Comparison of ENCODE assay signal across 8 mouse cellular contexts in genomic region chr13:107101598-107101997, GRCm38 (mm10).
DNase-seq lines count a peak whose midpoint lies in the region; ATAC-seq and TF ChIP-seq lines count a peak whose summit lies in the region.

No protein-coding gene starts in this region.

- H3K4me1 ChIP-seq in cortical plate, adult 2 months (ENCODE audit: control insufficient read depth, insufficient read depth, low read length): no peaks in the 10 kb centered on the region

- TF ChIP-seq POLR2A in cortical plate, adult 2 months (IDR thresholded peaks at IDR 0.05; ENCODE audit: extremely low read depth, insufficient read depth, low read length): no peak

- peak; percentile 92 for ATAC-seq in activated CD4-positive, CD25-positive, alpha-beta regulatory T cell, adult 4 months
- ATAC-seq in megakaryocyte-erythroid progenitor cell, adult 5-6 weeks (replicated peaks; ENCODE audit: low FRiP score, low TSS enrichment, poor library complexity, severe bottlenecking): peak; percentile 71

- H3K27ac ChIP-seq in cortical plate, adult 2 months (ENCODE audit: insufficient read depth, low read length): no peak overlapping the region

- DNase-seq in gastrocnemius, adult 8-10 months (ENCODE audit: low spot score in 2 of 2): peak; percentile 48 to 66
- DNase-seq in induced T-regulatory cell, adult 2 months (ENCODE audit: low read depth): peak; percentile 89
- peak; percentile 40 to 83 for DNase-seq in left cerebral cortex, adult 9 months (ENCODE audit: low spot score in 2 of 2)
- DNase-seq in right cerebral cortex, postnatal 25 days: peak; percentile 84
- peak; percentile 67 to 85 for DNase-seq in urinary bladder, postnatal 4 days (ENCODE audit: low spot score in 2 of 2)

- peak; percentile 85 for TF ChIP-seq CTCF in cortical plate, adult 2 months (IDR thresholded peaks at IDR 0.05; ENCODE audit: extremely low read depth, insufficient read depth, low read length)

- H3K4me3 ChIP-seq in cortical plate, adult 2 months (ENCODE audit: insufficient read depth, low read length): no peak overlapping the region
